Mouse (Mus musculus): ENCODE measurements around the gene Slc36a3. TPM values are rescaled to one million over a fixed set of nuclear protein-coding genes. Genes with fewer than 3 reads are reported as not detected.

The Slc36a3 gene
- polyA plus RNA-seq, 1 experiment from 2014 or later: not detected

- Histone ChIP-seq H3K27ac (no peak overlapping the region), H3K4me2 (no peak overlapping the region), H3K4me3 (replicated peaks) (no peak overlapping the region), H3K4me1 (no peaks in the 10 kb centered on the region), H3K9me3 (replicated peaks) (no peaks in the 10 kb centered on the region), H3K27me3 (no peaks in the 10 kb centered on the region), H3K36me3 (no peaks in the 10 kb centered on the region), H3K9ac (no peak overlapping the region)
- 89% methylated on average over 6 of the region's 6 CpGs for WGBS
- no peak for ATAC-seq (replicated peaks; ENCODE audit: low FRiP score)
Observed at GRCm38 (mm10) chr11:55168914-55169313, 17.4 kb upstream of the Slc36a3 start.

- H3K9ac ChIP-seq: no peak overlapping the region
- 80% methylated on average over 4 of the region's 4 CpGs for WGBS
- no peaks in the 10 kb centered on the region for H3K27me3 ChIP-seq
- no peak overlapping the region for H3K4me3 ChIP-seq (replicated peaks)
- H3K36me3 ChIP-seq: no peaks in the 10 kb centered on the region
- no peak overlapping the region for H3K4me2 ChIP-seq
- no peaks in the 10 kb centered on the region for H3K9me3 ChIP-seq (replicated peaks)
- no peak for ATAC-seq (replicated peaks; ENCODE audit: low FRiP score)
- H3K4me1 ChIP-seq: no peaks in the 10 kb centered on the region
- H3K27ac ChIP-seq: no peak overlapping the region
Observed at GRCm38 (mm10) chr11:55168504-55168903, 17.0 kb upstream of the Slc36a3 start.

- no peak for ATAC-seq (replicated peaks; ENCODE audit: low FRiP score)
- H3K9ac ChIP-seq: no peak overlapping the region
- H3K4me1 ChIP-seq: no peaks in the 10 kb centered on the region
- WGBS: 86% methylated on average over 7 of the region's 7 CpGs
- H3K4me2 ChIP-seq: no peak overlapping the region
- H3K36me3 ChIP-seq: no peaks in the 10 kb centered on the region
- H3K4me3 ChIP-seq (replicated peaks): no peak overlapping the region
- no peaks in the 10 kb centered on the region for H3K27me3 ChIP-seq
- no peaks in the 10 kb centered on the region for H3K9me3 ChIP-seq (replicated peaks)
- H3K27ac ChIP-seq: no peak overlapping the region
Observed at GRCm38 (mm10) chr11:55165748-55166147, 14.2 kb upstream of the Slc36a3 start.

GRCm38 (mm10) chr11:55164723-55165122 is 13.2 kb upstream of the Slc36a3 start:
- H3K9me3 ChIP-seq (replicated peaks): no peaks in the 10 kb centered on the region
- ATAC-seq (replicated peaks; ENCODE audit: low FRiP score): no peak
- 45% methylated on average over 3 of the region's 3 CpGs for WGBS
- H3K4me3 ChIP-seq (replicated peaks): no peak overlapping the region
- no peaks in the 10 kb centered on the region for H3K36me3 ChIP-seq
- H3K4me2 ChIP-seq: no peak overlapping the region
- no peak overlapping the region for H3K9ac ChIP-seq
- H3K27ac ChIP-seq: no peak overlapping the region
- no peaks in the 10 kb centered on the region for H3K4me1 ChIP-seq
- no peaks in the 10 kb centered on the region for H3K27me3 ChIP-seq

- H3K36me3 ChIP-seq: no peaks in the 10 kb centered on the region
- WGBS: 52% methylated on average over 9 of the region's 9 CpGs
- H3K4me1 ChIP-seq: no peaks in the 10 kb centered on the region
- no peaks in the 10 kb centered on the region for H3K9me3 ChIP-seq (replicated peaks)
- no peak overlapping the region for H3K4me2 ChIP-seq
- H3K27me3 ChIP-seq: no peaks in the 10 kb centered on the region
- H3K27ac ChIP-seq: no peak overlapping the region
- H3K4me3 ChIP-seq (replicated peaks): no peak overlapping the region
- no peak for ATAC-seq (replicated peaks; ENCODE audit: low FRiP score)
- H3K9ac ChIP-seq: no peak overlapping the region
Observed at GRCm38 (mm10) chr11:55162670-55163069, 11.2 kb upstream of the Slc36a3 start.

- Histone ChIP-seq H3K27ac (no peak overlapping the region), H3K4me2 (no peak overlapping the region), H3K4me1 (no peaks in the 10 kb centered on the region), H3K36me3 (no peaks in the 10 kb centered on the region), H3K9me3 (replicated peaks) (no peaks in the 10 kb centered on the region), H3K4me3 (replicated peaks) (no peak overlapping the region), H3K27me3 (no peaks in the 10 kb centered on the region), H3K9ac (no peak overlapping the region)
- 50% methylated on average over 13 of the region's 13 CpGs for WGBS
- ATAC-seq (replicated peaks; ENCODE audit: low FRiP score): peak; percentile 64
Observed at GRCm38 (mm10) chr11:55158785-55159359, 7.4 kb upstream of the Slc36a3 start.

GRCm38 (mm10) chr11:55155070-55155421 is 3.5 kb upstream of the Slc36a3 start:
- ATAC-seq (replicated peaks; ENCODE audit: low FRiP score): 0 out of 2 replicates have a peak, but pooled peaks have one; percentile 15
- H3K27ac ChIP-seq: no peak overlapping the region
- H3K4me2 ChIP-seq: no peak overlapping the region

GRCm38 (mm10) chr11:55154398-55155069 is 3.0 kb upstream of the Slc36a3 start:
- Histone ChIP-seq H3K9me3 (replicated peaks) (no peaks in the 10 kb centered on the region), H3K27me3 (no peaks in the 10 kb centered on the region), H3K4me3 (replicated peaks) (no peak overlapping the region), H3K36me3 (no peaks in the 10 kb centered on the region), H3K27ac (no peak overlapping the region), H3K9ac (no peak overlapping the region), H3K4me1 (no peaks in the 10 kb centered on the region), H3K4me2 (no peak overlapping the region)
- ATAC-seq (replicated peaks; ENCODE audit: low FRiP score): no peak
- 37% methylated on average over 3 of the region's 3 CpGs for WGBS

More at GRCm38 (mm10) chr11:55155070-55155421, 3.5 kb upstream of the Slc36a3 start:
- no peaks in the 10 kb centered on the region for H3K9me3 ChIP-seq (replicated peaks)
- 42% methylated on average over 6 of the region's 6 CpGs for WGBS
- no peak overlapping the region for H3K9ac ChIP-seq
- no peaks in the 10 kb centered on the region for H3K36me3 ChIP-seq
- H3K4me3 ChIP-seq (replicated peaks): no peak overlapping the region
- H3K27me3 ChIP-seq: no peaks in the 10 kb centered on the region
- H3K4me1 ChIP-seq: no peaks in the 10 kb centered on the region

- ATAC-seq (replicated peaks; ENCODE audit: low FRiP score): no peak
- WGBS: 75% methylated on average over 4 of the region's 4 CpGs
- H3K9me3 ChIP-seq (replicated peaks): 0 out of 2 replicates have a peak, but pooled peaks cover 2% of the 10 kb centered on the region
- H3K4me2 ChIP-seq: no peak overlapping the region
- H3K9ac ChIP-seq: no peak overlapping the region
- H3K36me3 ChIP-seq: no peaks in the 10 kb centered on the region
- no peaks in the 10 kb centered on the region for H3K27me3 ChIP-seq
- no peaks in the 10 kb centered on the region for H3K4me1 ChIP-seq
- no peak overlapping the region for H3K4me3 ChIP-seq (replicated peaks)
- H3K27ac ChIP-seq: no peak overlapping the region
Observed at GRCm38 (mm10) chr11:55148461-55148860, 3.0 kb downstream of the Slc36a3 start.

GRCm38 (mm10) chr11:55147423-55147822 is 4.1 kb downstream of the Slc36a3 start:
- Histone ChIP-seq H3K36me3 (no peaks in the 10 kb centered on the region), H3K4me1 (no peaks in the 10 kb centered on the region), H3K27me3 (no peaks in the 10 kb centered on the region), H3K9me3 (replicated peaks) (0 out of 2 replicates have a peak, but pooled peaks cover 2% of the 10 kb centered on the region), H3K4me2 (no peak overlapping the region), H3K27ac (no peak overlapping the region), H3K9ac (no peak overlapping the region), H3K4me3 (replicated peaks) (no peak overlapping the region)
- WGBS: 57% methylated on average over 6 of the region's 6 CpGs
- no peak for ATAC-seq (replicated peaks; ENCODE audit: low FRiP score)

GRCm38 (mm10) chr11:55146855-55147254 is 4.7 kb downstream of the Slc36a3 start:
- no peak overlapping the region for H3K4me2 ChIP-seq
- H3K4me3 ChIP-seq (replicated peaks): no peak overlapping the region
- no peak overlapping the region for H3K9ac ChIP-seq
- WGBS: 75% methylated on average over 1 of the region's 1 CpGs
- H3K9me3 ChIP-seq (replicated peaks): 0 out of 2 replicates have a peak, but pooled peaks cover 2% of the 10 kb centered on the region
- H3K36me3 ChIP-seq: no peaks in the 10 kb centered on the region
- no peak overlapping the region for H3K27ac ChIP-seq
- no peaks in the 10 kb centered on the region for H3K27me3 ChIP-seq
- no peaks in the 10 kb centered on the region for H3K4me1 ChIP-seq
- ATAC-seq (replicated peaks; ENCODE audit: low FRiP score): no peak

GRCm38 (mm10) chr11:55144011-55144410 is 7.5 kb downstream of the Slc36a3 start:
- no peak for ATAC-seq (replicated peaks; ENCODE audit: low FRiP score)
- Histone ChIP-seq H3K4me2 (no peak overlapping the region), H3K4me1 (0 out of 2 replicates have a peak, but pooled peaks cover 4% of the 10 kb centered on the region), H3K9me3 (replicated peaks) (0 out of 2 replicates have a peak, but pooled peaks cover 2% of the 10 kb centered on the region), H3K9ac (no peak overlapping the region), H3K36me3 (no peaks in the 10 kb centered on the region), H3K27me3 (no peaks in the 10 kb centered on the region), H3K27ac (no peak overlapping the region), H3K4me3 (replicated peaks) (no peak overlapping the region)
- WGBS: 68% methylated on average over 5 of the region's 5 CpGs
